Mouse (Mus musculus) midbrain, postnatal 0 days (tissue): ENCODE data around the gene Rsbn1l. TPM values are rescaled to one million over a fixed set of nuclear protein-coding genes. Genes with fewer than 3 reads are reported as not detected.

Experiments
- ATAC-seq: fragments of 200-750 bp; cut with Nextera tagmentation; 2 replicates; pipeline ENCODE4 v1.8.0; 2017; ENCODE audit warnings: moderate number of reproducible peaks, mild to moderate bottlenecking, moderate TSS enrichment, moderate library complexity; ENCODE audit not compliant: low FRiP score
- DNase-seq: peaks from one replicate; pipeline ENCODE4 v3.0.0-alpha.2; 2015; ENCODE audit warnings: low spot score
- H3K27ac ChIP-seq: fragments of 300-500 bp; sonication (generic); 2 replicates; pipeline ENCODE4 v1.5.1; 2014; ENCODE audit warnings: low read depth, mild to moderate bottlenecking, low read length, mixed read lengths
- H3K27me3 ChIP-seq: fragments of 300-500 bp; sonication (generic); 2 replicates; pipeline ENCODE4 v1.6.1; 2014; ENCODE audit warnings: low read length, control low read depth, mixed read lengths; ENCODE audit not compliant: insufficient read depth
- H3K36me3 ChIP-seq: fragments of 300-500 bp; sonication (generic); 2 replicates; pipeline ENCODE4 v1.6.1; 2014; ENCODE audit warnings: low read length, control low read depth, mixed read lengths; ENCODE audit not compliant: insufficient read depth
- H3K4me1 ChIP-seq: fragments of 300-500 bp; sonication (generic); 2 replicates; pipeline ENCODE4 v1.6.1; 2014; ENCODE audit warnings: mild to moderate bottlenecking, control low read depth, antibody characterized with exemption, low read length, mixed read lengths; ENCODE audit not compliant: insufficient read depth
- H3K4me2 ChIP-seq: fragments of 300-500 bp; sonication (generic); 2 replicates; pipeline ENCODE4 v1.6.1; 2014; ENCODE audit warnings: low read depth, mild to moderate bottlenecking, low read length, mixed read lengths; ENCODE audit not compliant: poor library complexity, severe bottlenecking
- H3K4me3 ChIP-seq: fragments of 300-500 bp; sonication (generic); 2 replicates; pipeline ENCODE4 v1.5.1; 2014; ENCODE audit warnings: low read depth, mild to moderate bottlenecking, low read length, moderate library complexity
- H3K9ac ChIP-seq: fragments of 300-500 bp; sonication (generic); replicated peaks from 2 replicates; pipeline ENCODE4 v1.6.1; 2014; ENCODE audit warnings: mild to moderate bottlenecking, low read length, moderate library complexity, mixed read lengths; ENCODE audit not compliant: poor library complexity, severe bottlenecking
- H3K9me3 ChIP-seq: fragments of 300-500 bp; sonication (generic); 2 replicates; pipeline ENCODE4 v1.6.1; 2016; ENCODE audit warnings: low read length, control low read depth
- CTCF ChIP-seq: IDR thresholded peaks from 2 replicates; pipeline ENCODE4 v1.5.1; 2016; ENCODE audit warnings: antibody characterized with exemption, mild to moderate bottlenecking
- WGBS: fragments of 180-500 bp; shearing (Covaris S2); extraction: QIAGEN DNeasy Blood & Tissue Kit; methylation state at CpG from one replicate; pipeline ENCODE4 v1.1.7; 2014; 5-methylcytosine and 5-hydroxymethylcytosine counted together
- polyA plus RNA-seq: library from polyadenylated mRNA; unstranded; fragments of >200 nt; fragmentation: Nextera tagmentation; extraction: Ambion mirVana; gene quantifications from 2 replicates; pipeline ENCODE4 v1.2.1, GENCODE M21; 2015
- total RNA-seq: library from RNA; depleted of rRNA; stranded (reverse); fragments of >200 nt; gene quantifications from 2 replicates; pipeline ENCODE4 v1.2.3, GENCODE M21; 2014; rRNA removed

Rsbn1l gene
- total RNA-seq (5.2 and 7.3 TPM in 2 replicates), polyA plus RNA-seq (2.7 and 3.8 TPM in 2 replicates)

DNA sequence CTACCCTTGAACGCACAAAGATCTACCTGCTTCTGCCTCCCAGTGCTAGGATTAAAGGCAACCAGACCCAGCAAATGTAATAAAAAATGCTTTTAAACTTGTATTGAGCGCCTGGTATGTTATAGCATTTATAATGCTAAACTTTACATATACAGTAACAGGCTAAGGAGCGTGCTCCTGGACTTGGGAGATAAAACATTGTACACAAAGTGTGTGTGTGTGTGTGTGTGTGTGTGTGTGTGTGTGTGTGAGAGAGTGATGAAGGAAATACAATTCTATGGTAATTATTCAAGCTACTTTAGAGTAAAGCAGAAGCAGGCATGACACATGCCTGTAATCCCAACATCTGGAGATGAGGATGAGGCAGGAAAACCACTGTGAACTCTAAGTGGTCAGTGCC, at the start of gene Rsbn1l:
Gene Rsbn1l (minus strand): TSS at position 101 of the 400 bp plus-strand sequence.
- no peaks in the 10 kb centered on the region for H3K9me3 ChIP-seq
- WGBS: 100% methylated on average over 3 of the region's 3 CpGs
- DNase-seq (no peak), ATAC-seq (no peak)
- no peak within 1 kb of the TSS for H3K4me3 ChIP-seq
- H3K4me2 ChIP-seq: no peak within 1 kb of the TSS
- no peaks in the 10 kb centered on the region for H3K36me3 ChIP-seq
- H3K27me3 ChIP-seq: no peaks in the 10 kb centered on the region
- no peak within 1 kb of the TSS for H3K9ac ChIP-seq
- H3K4me1 ChIP-seq: no peaks in the 10 kb centered on the region
- no peak for TF ChIP-seq CTCF
- no peak within 1 kb of the TSS for H3K27ac ChIP-seq

DNA sequence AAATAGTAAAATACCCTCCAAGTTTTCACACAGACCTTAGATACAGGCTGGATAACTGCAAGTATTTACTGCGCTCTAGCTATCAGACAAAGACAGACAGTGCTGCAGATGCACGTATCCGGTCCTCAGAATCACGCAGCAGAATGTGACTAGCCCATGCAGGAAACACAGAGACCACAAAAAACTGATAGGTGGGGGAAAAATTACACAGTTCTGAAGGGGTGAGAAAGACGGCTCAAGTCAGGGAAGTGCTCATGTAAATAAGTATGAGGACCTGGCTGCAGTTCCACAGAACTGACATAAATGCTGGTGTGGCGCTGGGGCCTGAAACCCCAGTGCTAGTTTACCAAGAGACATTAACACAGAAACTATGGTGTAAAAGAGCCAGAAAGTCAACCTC, 46.5 kb upstream of the Rsbn1l start:
- DNase-seq (no peak), ATAC-seq (no peak)
- TF ChIP-seq CTCF: no peak
- Histone ChIP-seq H3K27me3 (no peaks in the 10 kb centered on the region), H3K9me3 (no peaks in the 10 kb centered on the region), H3K9ac (no peak overlapping the region), H3K4me3 (no peak overlapping the region), H3K4me2 (no peak overlapping the region), H3K4me1 (no peaks in the 10 kb centered on the region), H3K36me3 (peaks cover 26% of the 10 kb centered on the region), H3K27ac (no peak overlapping the region)
- WGBS: 95% methylated on average over 6 of the region's 6 CpGs

DNA sequence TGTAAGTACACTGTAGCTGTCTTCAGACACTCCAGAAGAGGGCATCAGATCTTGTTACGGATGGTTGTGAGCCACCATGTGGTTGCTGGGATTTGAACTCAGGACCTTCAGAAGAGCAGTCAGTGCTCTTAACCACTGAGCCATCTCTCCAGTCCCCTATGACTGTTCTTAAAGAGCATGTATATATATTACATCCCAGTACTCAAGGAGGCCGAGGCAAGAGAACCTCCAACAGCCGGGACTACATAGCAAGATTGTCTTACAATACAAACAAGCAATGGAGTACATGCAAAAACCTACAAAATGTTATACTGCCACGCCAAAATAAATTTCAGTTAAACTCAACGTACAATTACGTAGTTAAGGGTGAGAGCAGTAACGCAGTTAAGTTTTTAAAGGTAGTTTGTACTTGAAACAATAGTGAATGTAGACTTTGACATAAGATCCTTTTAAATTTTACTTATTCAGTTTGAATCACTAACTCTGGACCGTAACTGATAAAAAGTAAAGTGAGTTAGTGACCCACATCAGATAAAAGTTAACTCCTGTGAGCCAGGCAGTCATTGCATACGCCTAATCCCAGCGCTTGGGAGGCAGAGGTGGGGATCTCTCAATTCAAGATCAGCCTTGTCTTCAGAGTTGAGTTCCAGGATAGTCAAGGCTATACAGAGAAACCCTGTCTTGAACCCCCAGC, 45.6 kb upstream of the Rsbn1l start:
- TF ChIP-seq CTCF: no peak
- ATAC-seq (no peak), DNase-seq (no peak)
- H3K4me2 ChIP-seq: no peak overlapping the region
- H3K9me3 ChIP-seq: no peaks in the 10 kb centered on the region
- H3K4me1 ChIP-seq: no peaks in the 10 kb centered on the region
- H3K27me3 ChIP-seq: no peaks in the 10 kb centered on the region
- no peak overlapping the region for H3K9ac ChIP-seq
- H3K36me3 ChIP-seq: peaks cover 32% of the 10 kb centered on the region
- 97% methylated on average over 9 of the region's 10 CpGs for WGBS
- no peak overlapping the region for H3K4me3 ChIP-seq
- no peak overlapping the region for H3K27ac ChIP-seq

DNA sequence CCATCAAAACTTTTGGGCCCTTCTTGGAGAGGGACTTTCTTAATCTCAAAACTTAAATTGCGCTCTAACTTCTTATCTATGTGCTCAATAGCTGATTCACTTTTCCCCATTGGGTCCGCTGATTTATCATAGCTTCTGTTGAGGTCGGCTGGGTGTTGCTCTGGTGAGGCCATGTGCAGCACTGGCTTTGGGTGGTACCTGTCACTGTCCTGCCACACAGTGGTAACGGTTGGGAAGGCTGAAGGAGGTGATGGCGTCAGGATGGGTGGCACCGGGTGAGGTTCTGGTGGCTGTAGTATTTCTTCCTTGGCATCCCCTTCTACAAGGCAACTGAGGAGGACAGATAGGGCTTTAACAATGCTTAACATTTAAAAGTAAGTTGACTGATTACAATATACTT, 42.2 kb upstream of the Rsbn1l start:
- ATAC-seq (no peak), DNase-seq (no peak)
- WGBS: 97% methylated on average over 6 of the region's 6 CpGs
- H3K9ac ChIP-seq: no peak overlapping the region
- no peak overlapping the region for H3K27ac ChIP-seq
- no peak overlapping the region for H3K4me2 ChIP-seq
- H3K9me3 ChIP-seq: no peaks in the 10 kb centered on the region
- H3K27me3 ChIP-seq: no peaks in the 10 kb centered on the region
- H3K4me1 ChIP-seq: no peaks in the 10 kb centered on the region
- TF ChIP-seq CTCF: no peak
- peaks cover 42% of the 10 kb centered on the region for H3K36me3 ChIP-seq
- no peak overlapping the region for H3K4me3 ChIP-seq

DNA sequence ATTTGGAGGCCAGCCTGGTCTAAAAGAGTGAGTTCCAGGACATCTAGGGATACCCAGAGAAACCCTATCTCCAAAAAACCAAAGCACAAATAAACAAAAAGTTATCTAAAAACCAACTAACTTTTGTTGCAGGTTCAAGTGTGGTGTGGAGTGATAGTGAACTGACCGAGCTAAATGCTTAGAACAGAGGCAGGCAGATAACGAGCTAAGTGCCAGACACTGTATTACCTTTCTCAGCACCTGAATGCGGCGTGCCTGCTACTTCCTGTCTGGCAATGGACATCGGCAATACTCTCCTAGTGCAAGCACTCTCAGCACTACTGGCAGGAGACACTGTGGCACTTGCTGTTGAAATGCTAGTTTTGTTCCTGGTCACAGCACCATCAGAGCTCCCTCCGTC, 41.4 kb upstream of the Rsbn1l start:
- Histone ChIP-seq H3K9ac (no peak overlapping the region), H3K4me3 (no peak overlapping the region), H3K27me3 (no peaks in the 10 kb centered on the region), H3K27ac (no peak overlapping the region), H3K36me3 (peaks cover 42% of the 10 kb centered on the region), H3K4me2 (no peak overlapping the region), H3K4me1 (no peaks in the 10 kb centered on the region), H3K9me3 (no peaks in the 10 kb centered on the region)
- WGBS: 94% methylated on average over 6 of the region's 6 CpGs
- DNase-seq (no peak), ATAC-seq (no peak)
- TF ChIP-seq CTCF: no peak

DNA sequence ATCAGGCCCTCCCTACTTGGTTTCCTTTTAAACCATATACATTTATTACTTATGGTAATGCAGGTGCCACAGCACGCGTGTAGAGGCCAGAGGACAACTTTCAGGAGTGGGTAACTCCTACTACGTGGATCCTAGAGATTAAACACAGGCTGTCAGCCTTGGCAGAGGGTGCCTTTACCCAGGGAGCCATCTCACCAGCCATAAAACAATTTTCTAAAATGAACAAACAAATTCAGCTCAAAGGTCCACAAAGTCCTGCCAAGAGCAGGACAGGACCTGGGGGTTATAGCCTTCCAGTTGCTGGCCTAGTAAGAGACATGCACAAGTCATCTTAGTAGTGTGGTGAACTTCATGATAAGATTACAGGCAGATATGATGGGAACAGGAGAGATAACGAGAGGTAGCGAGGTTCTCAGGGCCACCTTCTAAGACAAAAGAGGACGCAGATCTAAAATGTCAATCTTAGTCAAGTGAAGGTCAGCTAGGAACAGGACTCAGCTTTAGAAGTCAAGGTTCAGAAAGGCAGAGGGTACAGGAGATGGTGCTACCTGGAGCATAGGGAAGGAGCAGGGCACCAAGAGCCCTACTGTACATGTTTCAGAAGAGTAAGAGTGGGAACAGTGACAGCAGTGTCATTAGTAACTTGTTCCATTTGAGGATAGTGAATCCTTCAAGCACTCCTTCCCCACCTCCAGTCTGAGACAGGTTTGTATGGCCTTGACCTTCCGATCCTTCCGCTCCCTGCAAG, 34.0 kb upstream of the Rsbn1l start:
- 97% methylated on average over 8 of the region's 8 CpGs for WGBS
- Histone ChIP-seq H3K4me1 (no peaks in the 10 kb centered on the region), H3K4me2 (no peak overlapping the region), H3K36me3 (peaks cover 42% of the 10 kb centered on the region), H3K27ac (no peak overlapping the region), H3K9ac (no peak overlapping the region), H3K4me3 (no peak overlapping the region), H3K27me3 (no peaks in the 10 kb centered on the region), H3K9me3 (no peaks in the 10 kb centered on the region)
- no peak for TF ChIP-seq CTCF
- ATAC-seq (no peak), DNase-seq (no peak)
